In the genomic region with DNA sequence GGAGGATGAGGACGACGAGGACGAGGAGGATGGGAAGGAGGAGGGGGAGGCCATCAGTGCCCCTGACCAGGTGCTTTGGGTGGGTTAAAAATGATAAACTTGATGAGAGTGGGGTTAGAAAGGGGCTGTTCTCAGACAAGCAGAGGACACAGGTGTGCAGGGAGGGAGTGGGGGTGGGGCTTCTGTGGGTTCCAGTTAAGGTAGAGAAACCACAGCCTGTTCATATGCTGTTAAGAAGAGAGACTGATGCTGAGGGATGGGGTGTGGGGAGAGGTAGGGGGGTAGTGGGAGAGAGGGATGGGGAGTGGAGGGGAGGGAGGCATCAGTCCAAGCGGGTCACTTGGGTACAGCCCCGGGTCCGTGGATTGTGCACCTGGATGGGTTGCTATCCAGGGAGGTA, we compare ENCODE assay signal across 15 mouse cellular contexts.
"Had no signal": no experiment of that assay in that cellular context is flagged by ENCODE, and none has a peak within 500 bp of the region (broad histone marks: within the 10 kb centered on the region; RNA-seq: fewer than 3 reads in every experiment).

No protein-coding gene starts in this region.

- H3K4me2 ChIP-seq: hindbrain, embryonic 15.5 days; limb, embryonic 12.5 days; liver, embryonic 13.5 days; midbrain, embryonic 12.5 days; neural tube, embryonic 13.5 days; stomach, embryonic 15.5 days had no signal

- H3K36me3 ChIP-seq: hindbrain, embryonic 15.5 days; limb, embryonic 12.5 days; liver, embryonic 13.5 days; midbrain, embryonic 12.5 days; neural tube, embryonic 13.5 days; stomach, embryonic 15.5 days had no signal

- ATAC-seq: inflammation-experienced regulatory T-cells, adult 6 months; intestine, postnatal 0 days; liver, postnatal 0 days had no signal

- H3K4me3 ChIP-seq: hindbrain, embryonic 15.5 days; limb, embryonic 12.5 days; liver, embryonic 13.5 days; midbrain, embryonic 12.5 days; neural tube, embryonic 13.5 days; stomach, embryonic 15.5 days had no signal

- H3K9me3 ChIP-seq: hindbrain, embryonic 15.5 days; limb, embryonic 12.5 days; liver, embryonic 13.5 days; midbrain, embryonic 12.5 days; neural tube, embryonic 13.5 days; stomach, embryonic 15.5 days had no signal

- H3K27ac ChIP-seq: hindbrain, embryonic 15.5 days; limb, embryonic 12.5 days; liver, embryonic 13.5 days; midbrain, embryonic 12.5 days; neural tube, embryonic 13.5 days; stomach, embryonic 15.5 days had no signal

- H3K27me3 ChIP-seq: hindbrain, embryonic 15.5 days; neural tube, embryonic 13.5 days; stomach, embryonic 15.5 days had no signal

- DNase-seq: kidney, adult 8-10 months; kidney, postnatal 25 days; liver; liver, embryonic 13.5 days; liver, postnatal 0 days; lung, postnatal 4 days; retina, postnatal 1 day; spleen, adult 18-20 months had no signal

- H3K4me1 ChIP-seq: hindbrain, embryonic 15.5 days; limb, embryonic 12.5 days; midbrain, embryonic 12.5 days; neural tube, embryonic 13.5 days; stomach, embryonic 15.5 days had no signal

- H3K9ac ChIP-seq: hindbrain, embryonic 15.5 days; limb, embryonic 12.5 days; liver, embryonic 13.5 days; liver, postnatal 0 days; midbrain, embryonic 12.5 days; neural tube, embryonic 13.5 days; stomach, embryonic 15.5 days had no signal
